Mouse (Mus musculus) cerebellum, postnatal 4 days (tissue): ENCODE measurements around the gene Lman2.

ENCODE experiments used
- DNase-seq, 2 experiments: peaks; one replicate each; pipeline ENCODE4 v3.0.0; 2022; ENCODE audit warnings: low spot score in 2 of 2, mixed read lengths in 1 of 2

Lman2 gene

GRCm38 (mm10) chr13:55362453-55363060 is at the start of gene Lman2:
Gene Lman2, minus strand, starts transcription at chr13:55362783.
- DNase-seq: peak; percentile 79 to 92

- DNase-seq: no peak
Measured at GRCm38 (mm10) chr13:55411826-55412225, 49.2 kb upstream of the Lman2 start.

DNA sequence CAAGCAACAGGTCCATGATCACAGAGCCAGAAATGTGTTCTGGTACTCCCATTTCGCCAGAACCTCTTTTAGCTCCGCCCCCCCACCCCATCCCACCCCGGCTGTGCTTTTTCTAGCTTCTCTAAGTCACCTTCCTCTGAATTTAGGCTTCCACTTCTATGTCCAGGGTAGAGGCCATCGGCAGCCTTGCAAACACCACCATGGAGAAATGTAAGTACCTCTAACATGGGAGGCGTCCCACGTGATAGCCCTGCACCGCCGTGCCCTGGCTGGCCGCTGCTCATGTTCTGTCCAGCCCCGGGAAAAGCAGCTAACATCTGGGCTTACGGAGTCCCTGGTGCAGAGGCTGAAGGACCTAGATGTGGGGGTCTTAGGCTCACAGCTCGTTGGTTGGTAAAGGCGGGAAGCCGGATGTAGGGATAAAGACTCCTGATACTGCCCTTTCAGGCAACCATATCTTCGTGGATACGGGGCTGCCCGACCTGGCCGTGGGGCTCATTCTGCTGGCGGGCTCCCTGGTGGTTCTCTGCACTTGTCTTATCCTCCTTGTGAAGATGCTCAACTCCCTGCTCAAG is 46.0 kb upstream of the Lman2 start:
- DNase-seq: no peak

GRCm38 (mm10) chr13:55407341-55407740 is 44.8 kb upstream of the Lman2 start:
- DNase-seq: no peak

GRCm38 (mm10) chr13:55405783-55406390 is 43.3 kb upstream of the Lman2 start:
- no peak for DNase-seq

- DNase-seq: peak; percentile 71 to 87
Measured at GRCm38 (mm10) chr13:55404853-55405782, 42.5 kb upstream of the Lman2 start.

DNA sequence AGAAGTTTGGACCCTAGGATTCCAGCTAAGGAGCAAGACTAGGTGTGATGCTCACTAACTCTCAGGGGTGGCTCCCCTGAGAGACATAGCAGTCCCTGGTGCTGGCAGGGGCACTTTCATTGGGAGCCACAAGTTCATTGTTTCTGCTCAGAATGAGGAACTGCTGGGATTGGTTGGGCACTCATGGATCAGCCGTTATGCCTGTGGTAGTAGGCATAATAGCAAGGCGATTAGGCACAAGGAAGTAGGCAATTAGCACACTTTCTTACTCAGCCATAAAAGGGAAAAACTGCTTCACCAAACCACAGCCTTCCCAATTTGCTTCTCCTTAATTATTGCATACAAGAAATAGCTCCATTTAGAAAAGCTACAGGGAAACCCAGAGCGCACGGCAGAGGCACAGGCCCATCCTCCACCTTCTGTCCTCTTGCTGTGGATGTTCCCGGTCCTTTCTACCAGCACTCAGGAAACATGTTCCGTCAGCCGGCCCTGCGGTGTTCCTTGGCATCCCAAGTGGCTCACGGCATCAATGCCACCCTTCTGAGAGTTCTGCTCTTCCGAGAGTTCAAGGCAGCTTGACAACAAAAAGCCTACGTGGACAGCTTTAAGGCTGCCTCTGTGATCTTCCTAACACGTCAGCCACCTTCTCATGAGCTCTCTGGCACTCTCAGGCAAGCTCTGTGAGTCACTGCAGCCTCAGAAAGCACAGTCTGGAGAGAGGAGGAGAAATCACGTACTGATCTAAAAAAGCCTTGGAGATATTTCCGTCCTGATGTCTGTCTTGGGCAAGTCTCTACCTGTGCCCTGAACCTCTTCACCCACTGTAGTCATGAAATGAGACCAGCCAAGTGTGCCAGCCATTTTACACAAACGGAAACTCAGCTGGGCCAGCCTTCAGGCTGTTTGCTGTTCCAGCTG is 41.6 kb upstream of the Lman2 start:
- DNase-seq: no peak

DNA sequence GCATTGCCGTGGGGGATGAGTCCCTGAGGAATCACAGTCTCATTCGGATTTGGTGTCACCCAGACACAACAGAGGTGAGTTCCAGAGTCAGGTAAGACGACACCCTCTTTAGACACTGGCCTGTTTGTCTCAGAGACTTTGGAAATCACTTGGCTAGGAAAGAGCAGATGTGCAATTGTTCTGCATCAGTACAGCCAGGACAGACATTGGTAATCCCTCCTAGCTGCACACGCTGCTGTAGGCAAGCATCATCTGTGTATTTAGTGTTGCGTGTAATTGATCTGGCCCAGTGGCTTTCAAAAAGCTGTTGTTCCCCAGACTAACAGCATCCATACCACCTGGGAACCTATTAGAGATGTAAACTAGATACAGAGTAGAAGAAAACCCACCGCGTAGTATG is 40.7 kb upstream of the Lman2 start:
- no peak for DNase-seq

- DNase-seq: no peak
Measured at GRCm38 (mm10) chr13:55400039-55400346, 37.4 kb upstream of the Lman2 start.

- DNase-seq: no peak
Measured at GRCm38 (mm10) chr13:55399300-55400038, 36.9 kb upstream of the Lman2 start.

- DNase-seq: no peak
Measured at GRCm38 (mm10) chr13:55398088-55398487, 35.5 kb upstream of the Lman2 start, which contains the start of gene Slc34a1. Gene Slc34a1, plus strand, starts transcription at chr13:55398187.

DNA sequence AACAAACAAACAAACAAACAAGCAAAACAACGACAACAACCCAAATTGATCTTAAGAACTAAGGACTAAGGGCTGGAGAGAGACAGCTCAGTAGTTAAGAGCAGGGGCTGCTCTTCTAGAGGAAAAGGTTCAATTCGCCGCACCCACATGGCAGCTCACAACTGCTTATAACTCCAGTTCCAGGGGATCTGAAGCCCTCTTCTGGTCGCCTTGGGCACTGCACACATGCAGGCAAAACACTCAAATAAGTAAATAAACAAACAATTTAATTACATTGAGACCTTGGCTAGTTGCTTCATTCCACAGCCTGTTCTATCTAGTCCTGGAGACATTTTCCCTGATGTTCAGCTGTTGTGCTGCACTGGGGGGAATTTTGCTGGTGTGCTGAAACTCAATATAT is 30.4 kb upstream of the Lman2 start:
- DNase-seq: no peak

GRCm38 (mm10) chr13:55391626-55392029 is 29.0 kb upstream of the Lman2 start:
- no peak for DNase-seq

GRCm38 (mm10) chr13:55390644-55391043 is 28.1 kb upstream of the Lman2 start:
- no peak for DNase-seq

DNA sequence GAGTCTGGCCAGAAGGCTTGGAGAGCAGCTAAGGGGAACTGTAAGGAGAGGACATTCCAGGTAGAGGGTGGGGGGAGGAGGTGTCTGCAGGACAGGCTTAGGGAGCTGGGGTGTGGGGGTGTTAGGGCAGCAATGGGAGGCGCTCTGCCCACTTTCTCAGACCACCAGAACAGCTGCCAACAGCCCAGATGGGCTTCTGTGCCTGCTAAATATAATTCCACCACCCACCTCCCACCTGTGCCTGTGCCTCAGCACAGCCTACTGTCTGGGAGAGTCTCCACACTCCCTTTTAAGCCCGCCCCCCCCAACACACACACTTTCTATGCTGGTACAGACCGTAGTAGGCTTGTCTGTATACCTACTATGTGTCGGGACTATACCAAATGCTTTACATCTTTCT is 19.2 kb upstream of the Lman2 start:
- no peak for DNase-seq

DNA sequence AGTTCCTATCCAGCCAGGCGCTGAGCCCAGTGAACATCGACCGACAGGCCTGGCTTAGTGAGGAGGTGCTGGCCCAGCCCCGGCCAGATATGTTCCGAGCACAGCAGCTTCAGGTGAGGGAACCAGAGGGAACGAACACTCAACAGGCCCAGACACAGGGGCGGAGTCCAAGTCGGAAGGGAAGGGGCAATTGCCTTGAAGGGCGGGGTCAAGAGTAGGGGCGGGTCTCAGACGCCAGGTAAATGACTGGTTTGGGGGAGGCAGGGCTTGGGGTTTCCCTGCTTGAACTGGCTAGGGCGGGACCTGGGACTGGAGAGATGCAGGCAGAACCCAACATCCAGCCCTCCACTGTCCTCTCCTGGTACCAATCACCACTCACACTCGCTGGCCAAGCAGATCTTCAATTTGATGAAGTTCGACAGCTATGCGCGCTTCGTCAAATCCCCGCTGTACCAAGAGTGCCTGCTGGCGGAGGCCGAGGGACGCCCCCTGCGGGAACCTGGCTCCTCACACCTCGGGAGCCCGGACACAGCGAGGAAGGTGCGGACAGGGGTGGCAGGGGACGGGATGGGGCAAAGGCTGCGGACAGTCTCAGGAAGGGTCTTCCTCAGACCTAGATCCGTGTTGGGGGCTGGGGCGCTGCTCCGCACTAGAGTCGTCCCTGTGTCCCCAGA is 16.5 kb upstream of the Lman2 start:
- no peak for DNase-seq

- peak in 1 of 2 experiments; percentile 15 for DNase-seq
Measured at GRCm38 (mm10) chr13:55375877-55376276, 13.3 kb upstream of the Lman2 start.

GRCm38 (mm10) chr13:55374206-55374924 is 11.8 kb upstream of the Lman2 start:
- no peak for DNase-seq

- no peak for DNase-seq
Measured at GRCm38 (mm10) chr13:55371740-55372139, 9.2 kb upstream of the Lman2 start.
